Mouse (Mus musculus) lung, adult 2 months (tissue): ENCODE measurements around the gene Ubd. TPM values are rescaled to one million over a fixed set of nuclear protein-coding genes. Genes with fewer than 3 reads are reported as not detected.
"Not testable (repeated sequence)": the region's sequence is repeated elsewhere in the genome, so short reads cannot be mapped to it uniquely, and the experiment has no call there.

Source experiments
- DNase-seq: peaks from one replicate; pipeline ENCODE4 v3.0.0; 2022
- H3K4me1 ChIP-seq: fragments of 200-500 bp; 2 replicates; pipeline ENCODE4 v1.6.1; 2011; ENCODE audit warnings: low read length; ENCODE audit not compliant: control insufficient read depth, insufficient read depth
- H3K4me3 ChIP-seq: fragments of 200-500 bp; replicated peaks from 2 replicates; pipeline ENCODE3; 2011; ENCODE audit warnings: low read depth, mild to moderate bottlenecking, control low read depth, low read length; ENCODE audit errors: extremely low read depth
- CTCF ChIP-seq: fragments of 200-500 bp; IDR thresholded peaks from 2 replicates; pipeline ENCODE4 v1.5.1; 2011; ENCODE audit warnings: mild to moderate bottlenecking, low read length, control low read depth; ENCODE audit not compliant: insufficient read depth
- POLR2A ChIP-seq: fragments of 200-500 bp; IDR thresholded peaks from 2 replicates; pipeline ENCODE4 v1.6.1; 2011; ENCODE audit warnings: low read depth, mild to moderate bottlenecking, control low read depth, low read length, borderline replicate concordance; ENCODE audit errors: extremely low read depth
- WGBS: fragments of 180-500 bp; shearing (Covaris S2); methylation state at CpG from one replicate; pipeline ENCODE4 v1.1.7; 2018; 5-methylcytosine and 5-hydroxymethylcytosine counted together
- polyA plus RNA-seq: library from polyadenylated mRNA; depleted of rRNA; stranded (reverse); fragments of >200 nt; gene quantifications from 2 replicates; pipeline ENCODE4 v1.2.3, GENCODE M21; 2012; rRNA removed

The Ubd gene
- polyA plus RNA-seq, 1 experiment, result not detected

DNA sequence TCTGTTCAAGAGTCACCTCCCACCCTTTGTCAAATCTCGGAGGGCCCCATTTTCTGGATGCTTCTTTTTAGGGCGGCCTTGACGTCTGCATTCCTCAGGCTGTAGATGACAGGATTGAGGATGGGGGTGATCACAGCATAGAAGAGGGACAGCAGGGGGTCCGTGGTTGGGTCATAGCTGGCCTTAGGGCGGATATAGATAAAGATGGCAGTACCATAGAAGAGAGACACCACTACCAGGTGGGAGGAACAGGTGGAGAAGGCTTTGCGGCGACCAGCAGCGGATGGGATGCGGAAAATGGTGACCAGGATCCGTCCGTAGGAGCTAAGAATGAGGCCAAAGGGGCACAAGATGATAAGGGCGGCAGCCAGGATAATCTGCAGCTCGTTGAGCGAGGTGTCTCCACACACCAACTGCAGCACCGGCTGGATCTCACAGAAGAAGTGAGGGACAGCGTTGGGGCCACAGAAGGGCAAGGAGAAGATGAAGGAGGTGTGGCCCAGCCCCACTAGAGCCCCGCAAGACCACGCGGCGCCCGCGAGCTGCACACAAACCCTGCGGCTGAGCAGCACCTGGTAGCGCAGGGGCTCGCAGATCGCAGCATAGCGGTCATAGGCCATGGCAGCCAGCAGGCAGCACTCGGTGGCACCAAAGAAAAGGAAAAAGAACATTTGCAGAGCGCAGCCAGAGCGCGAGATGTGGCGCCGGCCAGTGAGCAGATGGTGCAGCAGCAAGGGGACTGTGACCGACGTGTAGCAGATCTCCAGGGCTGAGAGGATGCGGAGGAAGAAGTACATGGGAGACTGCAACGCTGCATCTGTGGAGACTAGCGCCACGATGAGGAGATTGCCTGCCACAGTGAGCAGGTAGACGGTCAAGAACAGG lies 17.4 kb downstream of the Ubd start:
- no peaks in the 10 kb centered on the region for H3K4me1 ChIP-seq
- no peak for TF ChIP-seq CTCF
- TF ChIP-seq POLR2A, result no peak
- no peak overlapping the region for H3K4me3 ChIP-seq
- no peak for DNase-seq
- WGBS, result 16% methylated on average over 40 of the region's 40 CpGs

DNA sequence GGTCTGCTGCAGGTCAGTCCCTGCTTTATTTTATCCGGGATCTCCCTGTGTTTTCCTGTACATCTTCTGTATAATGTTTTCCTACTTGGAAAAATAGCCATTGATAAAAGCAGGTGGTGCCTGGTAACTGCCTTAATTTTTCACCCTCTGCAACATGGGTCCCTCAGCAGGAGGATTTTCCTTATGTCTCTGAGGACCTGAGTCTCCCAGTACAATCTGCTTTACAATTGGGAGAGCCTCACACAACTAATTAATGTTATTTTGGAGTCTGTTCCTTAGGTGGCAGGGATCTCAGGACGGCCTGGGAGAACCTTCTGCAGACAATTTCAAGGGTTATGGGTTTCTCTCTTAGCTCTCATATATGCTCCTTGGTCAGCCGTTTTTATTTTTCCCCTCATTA lies 19.3 kb downstream of the Ubd start, which contains the start of gene Olfr95:
Gene Olfr95, minus strand, starts transcription at position 101 of the 400 bp plus-strand sequence.
- TF ChIP-seq CTCF (no peak), POLR2A (no peak)
- no peaks in the 10 kb centered on the region for H3K4me1 ChIP-seq
- H3K4me3 ChIP-seq, result no peak within 1 kb of the TSS
- no peak for DNase-seq
- WGBS, result 63% methylated on average over 3 of the region's 3 CpGs

DNA sequence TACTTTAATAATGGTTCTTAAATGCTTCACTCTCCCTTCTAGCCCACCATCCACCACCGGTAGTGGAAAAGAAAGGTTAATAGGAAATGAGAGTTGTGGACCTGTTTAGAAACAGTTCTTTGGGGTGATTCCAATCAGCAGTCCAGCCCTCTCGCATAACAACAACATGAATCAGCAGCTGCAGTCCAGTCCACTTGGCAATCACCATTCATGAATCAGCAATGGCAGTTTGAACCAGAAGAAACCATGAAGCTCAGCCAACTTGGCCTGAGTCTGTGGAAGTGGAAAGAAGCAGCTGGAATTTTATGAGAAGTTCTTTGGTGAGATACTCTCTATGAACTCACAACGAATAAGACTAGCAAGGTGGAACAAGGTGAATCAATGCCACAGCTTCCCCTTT lies 24.8 kb downstream of the Ubd start:
- no peak overlapping the region for H3K4me3 ChIP-seq
- no peaks in the 10 kb centered on the region for H3K4me1 ChIP-seq
- 66% methylated on average over 3 of the region's 3 CpGs for WGBS
- TF ChIP-seq POLR2A (no peak), CTCF (no peak)
- no peak for DNase-seq

DNA sequence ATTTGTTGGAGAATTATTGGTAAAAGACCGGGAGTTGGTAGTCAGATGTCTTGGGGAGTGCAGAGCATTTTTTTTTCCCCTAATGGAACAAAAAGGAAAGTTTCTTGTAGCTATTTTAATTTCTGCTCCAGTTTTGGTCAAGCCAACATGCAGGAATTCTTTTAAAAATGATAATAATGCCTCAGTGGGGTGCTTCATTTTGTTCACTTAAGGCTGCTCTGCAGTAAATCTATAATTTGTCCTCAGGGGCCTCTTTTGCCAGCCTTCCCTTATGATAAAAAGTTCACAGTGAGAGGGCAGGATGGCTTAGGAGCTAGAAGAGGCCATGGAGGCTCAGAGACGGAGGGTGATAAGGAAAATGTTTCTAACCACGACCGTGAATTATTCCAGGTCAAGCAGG lies 26.2 kb downstream of the Ubd start, which contains the start of gene Olfr96:
Gene Olfr96, plus strand, starts transcription at position 301 of the 400 bp plus-strand sequence.
- H3K4me1 ChIP-seq, result no peaks in the 10 kb centered on the region
- no peak within 1 kb of the TSS for H3K4me3 ChIP-seq
- 53% methylated on average over 4 of the region's 4 CpGs for WGBS
- TF ChIP-seq POLR2A (no peak), CTCF (no peak)
- DNase-seq, result no peak

DNA sequence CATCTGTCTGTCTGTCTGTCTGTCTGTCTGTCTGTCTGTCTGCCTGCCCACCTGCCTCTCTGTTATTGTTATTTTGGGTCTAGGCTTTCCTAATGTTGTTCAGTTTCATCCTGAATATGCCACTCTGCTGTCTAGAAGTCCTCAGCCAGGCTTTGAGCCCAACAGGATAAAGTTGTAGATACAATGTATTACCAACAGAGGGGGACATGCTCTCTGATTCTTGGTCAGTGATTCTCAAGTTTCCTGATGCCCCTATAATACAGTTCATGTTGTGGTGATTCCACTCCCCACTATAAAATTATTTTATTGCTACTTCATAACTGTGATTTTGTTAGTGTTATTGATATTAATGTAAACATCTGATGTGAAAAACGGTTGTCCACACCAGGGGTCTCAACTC lies 28.2 kb downstream of the Ubd start:
- no peak for DNase-seq
- Histone ChIP-seq H3K4me3 (no peak overlapping the region), H3K4me1 (no peaks in the 10 kb centered on the region)
- WGBS, result 29% methylated on average over 1 of the region's 1 CpGs
- TF ChIP-seq POLR2A (no peak), CTCF (0 out of 2 replicates have a peak, but pooled peaks have one; percentile 2)

DNA sequence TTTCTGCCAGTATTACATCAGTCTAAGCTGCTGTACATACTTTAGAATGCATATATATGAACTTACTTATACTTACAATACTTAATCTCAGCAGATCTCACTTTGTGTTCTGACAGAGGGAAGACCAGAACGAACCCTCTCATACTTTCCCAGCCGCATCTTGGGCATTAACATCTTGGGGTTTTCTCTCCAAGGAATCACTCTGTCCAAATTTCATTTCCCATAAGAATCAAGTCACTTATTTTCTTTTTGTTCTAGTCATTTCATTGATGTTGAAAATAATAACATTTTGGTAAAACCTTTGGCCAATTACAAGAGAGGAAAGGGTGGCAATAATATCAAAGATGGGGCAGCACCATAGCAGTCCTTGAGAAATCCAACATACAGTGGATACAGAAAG lies 43.5 kb downstream of the Ubd start, which contains the start of gene Olfr97:
Gene Olfr97, minus strand, starts transcription at position 101 of the 400 bp plus-strand sequence.
- H3K4me3 ChIP-seq, H3K4me1 ChIP-seq, DNase-seq: not testable (repeated sequence)
- 78% methylated on average over 2 of the region's 2 CpGs for WGBS

DNA sequence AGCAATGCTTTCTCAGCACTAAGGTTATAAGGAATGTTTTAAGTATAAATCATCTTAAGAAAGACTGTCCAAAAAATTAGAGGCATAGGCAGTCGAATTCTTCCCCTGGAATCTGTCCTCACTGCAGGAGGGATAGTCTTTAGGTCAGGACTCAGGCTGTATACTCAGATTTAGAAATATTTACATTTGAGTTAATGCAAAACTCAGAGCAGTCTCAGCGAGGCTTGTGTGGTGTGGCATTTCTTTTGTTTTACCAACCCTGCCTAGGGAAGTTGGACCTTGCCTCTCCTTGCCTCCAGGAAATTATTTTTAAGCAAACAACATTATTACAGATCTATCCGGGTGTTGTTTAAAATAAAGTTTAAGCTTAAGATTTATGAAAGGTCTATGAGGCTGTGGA lies 48.5 kb downstream of the Ubd start:
- Histone ChIP-seq H3K4me3 (no peak overlapping the region), H3K4me1 (no peaks in the 10 kb centered on the region)
- no peak for DNase-seq
- WGBS, result 21% methylated on average over 3 of the region's 3 CpGs
- TF ChIP-seq CTCF (no peak), POLR2A (no peak)

Other genes starting within 250 kb of the Ubd start
- gene Ppp1r11, start 242.2 kb upstream of the Ubd start, polyA plus RNA-seq, result 42.8 and 58.3 TPM in 2 replicates
- 23.8 and 30.3 TPM in 2 replicates for gene Znrd1, start 235.3 kb upstream of the Ubd start, polyA plus RNA-seq
- 1.1 and 1.4 TPM in 2 replicates for gene Znrd1as, start 235.3 kb upstream of the Ubd start, polyA plus RNA-seq
- 0.14 and 0.18 TPM in 2 replicates for gene 2410137M14Rik, start 212.7 kb upstream of the Ubd start, polyA plus RNA-seq
- gene H2-M5, start 204.4 kb upstream of the Ubd start, polyA plus RNA-seq, result 0.58 and 1.2 TPM in 2 replicates
- 12.8 and 21.6 TPM in 2 replicates for gene Zfp57, start 192.7 kb upstream of the Ubd start, polyA plus RNA-seq
- gene Mog, start 170.5 kb upstream of the Ubd start, polyA plus RNA-seq, result not detected in 2 replicates
- gene Gabbr1, start 147.9 kb upstream of the Ubd start, polyA plus RNA-seq, result 38.0 and 46.1 TPM in 2 replicates
- gene Olfr90, start 105.4 kb upstream of the Ubd start, polyA plus RNA-seq, result not detected in 2 replicates
- not detected in 2 replicates for gene Olfr91, start 95.6 kb upstream of the Ubd start, polyA plus RNA-seq
- gene Olfr92, start 73.8 kb upstream of the Ubd start, polyA plus RNA-seq, result not detected in 2 replicates
- gene Olfr93, start 32.4 kb upstream of the Ubd start, polyA plus RNA-seq, result not detected in 2 replicates
- gene Olfr94, start 7.1 kb downstream of the Ubd start, polyA plus RNA-seq, result not detected in 2 replicates
- gene Olfr95, start 19.2 kb downstream of the Ubd start, polyA plus RNA-seq, result not detected in 2 replicates
- gene Olfr96, start 26.3 kb downstream of the Ubd start, polyA plus RNA-seq, result not detected in 2 replicates
- not detected in 2 replicates for gene Olfr97, start 43.4 kb downstream of the Ubd start, polyA plus RNA-seq
- gene Olfr98, start 69.9 kb downstream of the Ubd start, polyA plus RNA-seq, result not detected in 2 replicates
- 14.5 and 14.6 TPM in 2 replicates for gene H2-M3, start 76.3 kb downstream of the Ubd start, polyA plus RNA-seq
- gene Olfr99, start 89.6 kb downstream of the Ubd start, polyA plus RNA-seq, result not detected in 2 replicates
- gene Olfr101, start 110.4 kb downstream of the Ubd start, polyA plus RNA-seq, result not detected in 2 replicates
- gene Olfr102, start 123.2 kb downstream of the Ubd start, polyA plus RNA-seq, result not detected in 2 replicates
- not detected in 2 replicates for gene Olfr103, start 145.8 kb downstream of the Ubd start, polyA plus RNA-seq
- not detected in 2 replicates for gene Olfr104-ps, start 165.7 kb downstream of the Ubd start, polyA plus RNA-seq
- not detected in 2 replicates for gene Olfr105-ps, start 185.1 kb downstream of the Ubd start, polyA plus RNA-seq
- gene Olfr106-ps, start 196.5 kb downstream of the Ubd start, polyA plus RNA-seq, result not detected in 2 replicates
- gene Olfr107, start 205.3 kb downstream of the Ubd start, polyA plus RNA-seq, result not detected in 2 replicates